Mouse (Mus musculus): ENCODE results near the gene Slc5a1.

Gene Slc5a1

DNA sequence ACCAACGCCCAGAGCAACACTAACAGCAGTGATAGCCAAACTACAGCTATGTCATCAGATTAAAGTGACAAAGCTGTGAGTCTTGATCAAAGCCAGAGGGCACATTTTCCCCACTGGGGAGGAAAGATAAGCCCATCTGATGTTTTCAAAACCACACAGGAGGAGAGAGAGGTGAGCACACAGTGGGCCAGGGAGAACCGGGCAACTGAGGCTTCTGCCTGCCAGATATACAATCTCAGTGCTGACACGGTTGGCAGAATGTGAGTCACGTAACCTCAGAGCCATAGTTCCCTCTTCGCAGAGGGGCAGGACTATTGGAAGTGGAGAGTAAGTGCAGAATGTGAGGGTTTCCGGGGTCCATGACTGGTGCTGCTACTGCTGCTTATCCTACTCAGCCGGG lies 89.5 kb downstream of the Slc5a1 start:
- DNase-seq (ENCODE audit: low spot score), result no peak

DNA sequence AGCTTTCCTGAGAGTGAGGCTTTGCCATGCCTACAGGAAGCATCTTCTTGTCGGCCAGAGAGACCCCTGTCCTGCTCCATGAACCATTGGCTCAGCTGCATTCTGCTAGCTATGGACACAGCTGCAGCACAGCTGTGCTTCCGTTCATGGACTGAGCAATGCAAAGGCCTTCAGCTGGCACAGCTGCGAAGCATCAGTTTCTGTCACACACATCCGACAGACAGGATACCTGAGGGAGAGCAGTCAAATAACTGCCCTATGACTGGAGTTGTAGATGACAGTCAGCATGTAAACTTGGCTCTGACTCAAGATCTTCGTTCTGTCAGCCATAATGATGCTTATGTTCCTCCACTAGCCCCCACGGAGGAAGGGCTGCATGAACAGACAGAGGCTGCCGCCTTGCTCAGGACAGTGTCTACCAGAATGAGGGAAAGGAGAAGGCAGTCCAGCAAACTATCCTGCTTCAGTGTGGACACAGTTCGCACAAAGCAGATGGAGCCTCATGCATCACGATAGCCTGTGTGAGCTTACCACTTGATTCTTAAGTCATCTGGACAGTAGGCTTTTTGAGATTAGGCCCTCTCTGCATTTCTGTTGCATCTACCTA lies 91.3 kb downstream of the Slc5a1 start:
- DNase-seq (ENCODE audit: low spot score), result no peak

DNA sequence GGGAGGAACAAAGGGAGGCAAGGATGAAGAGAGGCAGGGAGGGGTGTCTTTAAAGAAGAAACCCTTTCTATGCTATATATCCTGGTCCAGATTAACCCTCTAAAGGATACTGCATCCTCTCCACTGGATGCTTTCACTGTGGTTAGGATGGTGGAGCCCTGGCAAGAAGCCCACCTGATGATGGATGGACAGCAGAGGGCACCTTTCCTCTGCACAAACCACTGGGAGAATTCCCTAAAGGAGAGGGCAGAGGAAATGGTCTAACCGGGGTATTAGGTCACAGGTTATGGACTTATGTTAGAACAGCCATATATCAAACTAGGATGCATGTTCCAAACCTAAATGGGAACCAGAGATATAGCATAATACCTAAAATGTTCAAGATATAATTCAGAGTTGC lies 96.1 kb downstream of the Slc5a1 start:
- no peak for DNase-seq (ENCODE audit: low spot score)

DNA sequence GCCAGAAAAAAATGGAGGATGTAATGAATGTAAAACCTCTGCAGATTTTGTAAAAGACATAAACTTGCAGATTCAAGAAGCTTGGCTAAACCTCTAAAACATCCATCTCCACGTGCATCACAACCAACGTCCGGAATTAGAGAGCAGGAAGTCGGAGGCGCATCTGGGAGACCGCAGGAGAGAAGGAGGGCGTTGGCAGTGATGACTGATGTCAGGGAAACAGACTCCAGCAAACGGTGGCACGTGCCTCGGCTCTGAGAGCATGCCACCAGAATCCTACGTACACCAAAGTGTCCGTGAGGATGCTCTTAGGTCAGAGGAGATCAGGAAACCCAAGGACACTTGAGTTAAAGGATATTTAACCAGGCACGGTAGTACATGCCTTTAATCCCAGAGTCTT lies 97.7 kb downstream of the Slc5a1 start:
- DNase-seq (ENCODE audit: low spot score), result no peak

DNA sequence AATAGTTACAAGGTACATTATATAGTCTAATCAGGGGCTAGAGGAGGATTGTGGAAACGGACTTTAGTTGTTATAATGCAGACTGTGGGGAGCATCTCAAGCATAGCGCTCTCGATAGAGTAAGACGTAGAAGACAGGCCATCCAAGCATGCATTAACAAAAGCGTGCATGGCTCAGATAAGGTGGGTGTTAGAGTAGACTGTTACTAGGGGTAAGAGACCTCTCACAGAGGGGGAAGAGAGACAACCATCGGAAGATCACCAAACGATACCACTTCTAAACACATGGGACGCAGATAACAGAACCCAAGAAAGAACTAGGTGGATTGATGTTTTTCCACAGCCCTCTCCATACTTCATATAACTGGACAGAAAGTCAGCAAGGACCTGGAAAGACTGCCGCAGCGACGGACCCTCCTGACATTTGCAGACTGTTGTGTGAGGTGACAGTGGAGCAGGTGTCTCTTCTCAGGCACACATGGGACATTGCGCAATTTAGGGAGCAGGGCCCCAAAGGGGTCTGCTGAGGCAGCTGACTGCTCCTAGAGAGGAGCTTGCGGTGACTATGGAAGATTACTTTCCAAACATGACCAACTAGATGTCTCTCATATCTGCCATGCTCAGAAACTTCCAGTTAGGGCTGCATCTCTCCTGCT lies 98.6 kb downstream of the Slc5a1 start:
- DNase-seq (ENCODE audit: low spot score), result no peak

DNA sequence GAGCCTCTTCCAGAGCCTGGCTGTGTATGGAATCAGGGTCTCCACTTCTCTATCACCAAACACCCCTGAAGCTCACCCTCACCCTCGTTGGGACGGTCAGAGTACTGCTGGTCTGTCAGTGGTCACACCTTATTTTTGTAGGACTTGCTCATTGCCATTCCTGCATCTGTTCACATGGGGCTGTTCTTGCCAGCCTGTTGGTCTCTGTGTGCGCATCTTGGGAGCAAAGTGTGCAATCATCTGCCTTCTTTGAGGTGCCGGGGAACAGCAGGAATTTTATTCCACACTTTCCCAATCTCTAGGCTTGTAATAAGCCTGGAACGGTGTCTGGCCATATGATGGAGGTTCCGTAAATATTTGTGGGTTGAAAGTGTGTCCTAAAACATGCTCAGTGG lies 99.1 kb downstream of the Slc5a1 start:
- no peak for DNase-seq (ENCODE audit: low spot score)

DNA sequence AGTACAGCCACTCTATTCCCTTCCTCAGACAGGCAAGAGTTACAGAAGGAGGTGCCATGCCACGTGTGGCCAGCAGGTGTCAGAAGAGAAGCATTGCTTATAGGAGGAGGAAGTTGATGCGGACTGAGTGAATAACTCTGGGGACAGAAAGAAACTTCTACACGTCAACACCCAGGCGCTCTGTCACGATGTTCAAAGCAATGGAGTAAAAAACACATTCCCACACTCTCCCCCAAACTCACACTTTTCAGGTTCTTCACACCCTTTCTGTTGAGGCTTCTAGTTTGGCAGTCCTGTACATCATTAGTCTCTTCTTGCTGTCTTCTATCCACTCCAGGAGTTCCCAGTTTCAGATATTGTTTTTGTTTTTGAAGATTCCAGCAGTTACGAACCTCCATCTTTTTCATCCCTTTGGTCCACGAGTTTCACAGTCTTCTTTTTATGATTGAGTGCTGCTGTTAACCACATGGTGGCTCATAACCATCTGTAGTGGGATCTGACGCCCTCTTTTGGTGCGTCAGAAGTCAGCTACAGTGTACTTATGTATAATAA lies 99.7 kb downstream of the Slc5a1 start:
- peak; percentile 66 for DNase-seq (ENCODE audit: low spot score)

DNA sequence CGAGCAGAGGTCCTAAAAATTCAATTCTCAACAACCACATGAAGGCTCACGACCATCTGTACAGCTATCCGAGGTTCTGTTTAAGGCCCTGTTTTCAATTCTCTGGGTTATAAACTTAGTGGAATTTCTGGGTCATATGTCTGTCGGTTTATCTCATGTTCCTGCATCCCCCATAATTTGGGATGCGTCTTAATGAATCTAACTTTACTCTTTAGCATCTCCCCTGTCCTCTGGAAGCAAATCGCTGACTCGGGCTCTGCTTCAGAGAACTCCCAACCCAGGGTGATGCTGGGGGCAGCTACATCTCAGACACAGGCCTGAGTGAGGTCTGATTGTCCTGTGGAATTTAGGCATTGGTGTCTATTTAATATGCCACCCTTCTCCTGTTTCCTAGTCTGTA lies 100.3 kb downstream of the Slc5a1 start:
- no peak for DNase-seq (ENCODE audit: low spot score)

DNA sequence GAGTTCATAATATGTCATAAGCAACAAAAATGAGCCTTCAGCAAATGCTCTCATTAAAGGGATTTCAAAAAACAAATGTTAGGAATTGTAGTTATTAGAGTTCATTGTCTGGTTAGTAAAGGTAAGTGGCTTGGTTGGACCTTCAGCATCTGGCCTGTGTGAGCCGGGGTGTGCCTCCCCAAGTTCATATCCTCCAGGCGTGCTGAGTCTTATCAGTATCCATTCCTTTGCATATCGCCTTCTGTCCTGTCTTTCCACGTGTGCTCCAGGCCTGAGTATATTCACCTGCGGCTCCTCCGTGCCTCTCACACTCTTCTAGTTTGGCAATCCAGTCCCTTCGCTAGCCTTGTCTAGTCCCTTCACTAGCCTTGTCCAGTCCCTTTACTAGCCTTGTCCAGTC lies 102.3 kb downstream of the Slc5a1 start:
- no peak for DNase-seq (ENCODE audit: low spot score)

DNA sequence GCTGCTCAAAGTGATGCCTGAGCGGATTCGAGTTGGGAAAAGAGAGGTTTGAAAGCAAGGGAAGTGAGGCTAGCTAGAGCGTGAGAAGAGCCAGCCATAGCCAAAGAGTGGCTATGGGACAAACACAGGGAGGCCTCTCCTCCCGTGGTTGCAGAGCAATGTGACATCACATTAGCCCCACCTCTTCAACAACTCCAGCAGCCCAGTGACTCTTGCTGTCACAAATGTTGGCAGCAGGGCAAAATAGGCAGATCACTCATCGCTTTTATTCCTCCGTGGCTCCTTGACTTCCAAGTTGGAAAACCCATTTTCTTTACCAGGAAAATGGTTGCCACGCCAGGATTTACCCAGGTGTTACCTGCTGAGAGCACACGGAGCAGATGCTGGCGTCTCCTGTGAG lies 103.1 kb downstream of the Slc5a1 start:
- DNase-seq (ENCODE audit: low spot score), result no peak

DNA sequence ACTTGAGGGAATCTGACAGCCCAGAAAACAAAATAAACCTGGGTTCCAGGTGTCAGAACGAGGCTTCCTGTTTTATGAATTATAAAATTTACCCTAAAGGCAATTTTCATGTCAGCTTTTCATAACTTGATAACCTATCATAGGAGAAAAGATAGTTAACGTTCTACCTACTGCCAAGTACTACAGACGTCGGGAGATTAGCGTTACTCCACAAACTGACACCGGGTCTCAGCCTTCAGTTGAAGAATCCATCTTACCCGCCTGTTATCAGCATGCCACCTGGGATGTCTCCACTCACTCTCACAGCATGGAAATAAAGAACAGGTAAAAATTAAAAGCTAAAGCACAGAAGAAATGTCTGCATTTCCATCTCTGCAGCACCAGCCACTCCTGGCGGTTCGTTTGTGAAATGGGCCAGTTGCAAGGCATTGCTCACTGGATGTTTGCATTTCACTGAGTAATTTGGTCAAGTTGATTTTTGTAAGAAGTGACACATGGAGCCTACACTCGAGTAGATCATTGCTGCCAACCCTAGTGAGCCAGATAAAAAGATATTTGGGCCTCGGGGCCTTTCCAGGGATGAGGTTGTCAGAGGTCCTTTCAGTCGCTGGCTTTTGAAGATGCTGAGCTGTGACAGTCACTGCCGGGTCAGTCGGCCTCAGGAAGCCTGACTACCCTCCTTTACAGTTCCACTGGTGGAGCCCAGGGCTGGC lies 104.7 kb downstream of the Slc5a1 start:
- no peak for DNase-seq (ENCODE audit: low spot score)

DNA sequence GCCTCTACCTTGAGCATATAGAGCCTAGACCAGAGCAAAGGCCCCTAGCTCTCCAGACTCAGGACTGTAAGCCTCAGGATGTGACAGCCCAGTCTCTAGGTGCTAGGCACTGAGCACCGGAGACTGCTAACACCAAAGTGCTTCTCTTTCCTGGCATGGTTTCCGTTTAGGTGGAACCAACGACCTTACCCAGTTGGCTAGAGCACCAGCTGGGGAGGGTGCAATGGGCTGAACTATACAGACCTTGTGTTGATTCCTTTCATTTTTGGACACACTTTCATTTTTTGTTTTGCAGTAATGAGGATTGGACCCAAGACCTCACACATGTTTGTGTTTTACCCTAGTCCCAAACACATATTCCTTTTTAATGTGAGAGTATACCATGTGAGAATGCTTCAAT lies 106.5 kb downstream of the Slc5a1 start:
- no peak for DNase-seq (ENCODE audit: low spot score)

DNA sequence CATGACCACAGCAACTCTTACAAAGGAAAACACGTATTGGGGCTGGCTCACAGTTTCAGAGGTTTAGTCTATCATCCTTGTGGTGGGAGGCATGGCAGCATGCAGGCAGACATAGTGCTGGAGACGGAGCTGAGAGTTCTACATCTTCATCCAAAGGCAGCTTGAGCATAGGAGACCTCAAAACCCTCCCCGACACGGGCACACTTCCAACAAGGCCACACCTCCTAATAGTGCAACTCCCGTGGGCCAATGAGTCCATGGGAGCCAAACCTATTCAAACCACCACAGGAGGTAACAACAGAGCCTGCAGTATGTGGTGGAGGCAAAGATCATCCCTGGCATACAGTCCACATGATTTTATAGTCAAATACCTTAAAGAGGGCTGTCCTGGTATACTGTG lies 107.2 kb downstream of the Slc5a1 start:
- no peak for DNase-seq (ENCODE audit: low spot score)

All from T-cell, adult 2 months (primary cell).